Mouse (Mus musculus): ENCODE data around the gene Lamp2. TPM values are rescaled to one million over a fixed set of nuclear protein-coding genes. Genes with fewer than 3 reads are reported as not detected.

Lamp2 gene
- total and polyA plus RNA-seq, 2 experiments from 2014 or later, result 53.5 to 62.5 TPM

DNA sequence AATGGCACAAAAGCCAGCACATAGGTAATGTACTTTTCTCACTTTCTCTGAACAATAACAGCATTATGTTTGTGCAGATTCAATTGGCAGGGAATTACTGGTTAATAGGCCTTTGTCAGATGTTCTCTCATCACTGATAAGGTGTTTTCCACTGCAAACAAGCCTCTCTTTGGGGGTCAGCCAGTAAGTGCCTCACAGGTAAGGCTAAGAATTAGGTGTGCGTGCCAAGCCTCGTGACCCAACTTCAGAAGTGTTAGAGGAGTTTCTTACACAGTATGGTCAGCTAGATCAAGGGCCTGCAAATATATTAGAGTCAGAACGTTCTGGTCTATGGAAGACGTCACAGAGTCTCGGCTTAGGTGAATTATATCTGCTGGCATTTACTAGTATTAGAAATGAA lies 2.3 kb downstream of the Lamp2 start:
- 82% methylated on average over 5 of the region's 5 CpGs for WGBS
- no peak overlapping the region for H3K9ac ChIP-seq
- H3K9me3 ChIP-seq (ENCODE audit: low read length), result no peaks in the 10 kb centered on the region
- DNase-seq (no peak), ATAC-seq (no peak)
- no peak overlapping the region for H3K27ac ChIP-seq (ENCODE audit: low read depth, low read length)
- no peaks in the 10 kb centered on the region; the same call in 1 of the 2 replicates for H3K36me3 ChIP-seq (ENCODE audit: insufficient read depth)
- no peak overlapping the region for H3K4me2 ChIP-seq (ENCODE audit: low read depth)
- no peak for TF ChIP-seq CTCF (IDR thresholded peaks at IDR 0.05; ENCODE audit: low read depth)
- no peaks in the 10 kb centered on the region for H3K27me3 ChIP-seq (ENCODE audit: insufficient read depth, low read length)
- H3K4me1 ChIP-seq (ENCODE audit: insufficient read depth), result no peaks in the 10 kb centered on the region
- no peak overlapping the region for H3K4me3 ChIP-seq (ENCODE audit: low read depth, low read length)

DNA sequence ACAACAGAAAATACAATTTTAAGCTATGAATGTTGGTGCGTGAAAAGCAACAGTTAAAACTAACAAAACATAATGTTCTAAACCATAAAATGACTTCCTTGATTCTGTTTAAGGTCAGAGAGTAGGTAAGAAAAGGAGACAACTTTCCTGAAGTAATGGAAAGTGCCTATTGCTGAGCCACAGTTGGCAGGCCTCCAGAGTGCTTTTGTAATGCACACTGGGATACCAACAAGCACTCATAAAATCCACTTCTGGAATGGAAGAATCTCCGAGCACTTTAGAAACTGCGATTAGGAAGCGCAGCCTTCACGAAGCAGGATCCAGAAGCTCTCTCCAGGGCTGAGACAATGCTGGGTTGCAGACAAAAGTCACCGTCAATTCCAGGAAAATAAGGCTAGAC lies 5.8 kb downstream of the Lamp2 start:
- Histone ChIP-seq H3K9ac (no peak overlapping the region), H3K36me3 (ENCODE audit: insufficient read depth) (no peaks in the 10 kb centered on the region; the same call in 1 of the 2 replicates), H3K27ac (ENCODE audit: low read depth, low read length) (no peak overlapping the region), H3K9me3 (ENCODE audit: low read length) (no peaks in the 10 kb centered on the region), H3K4me2 (ENCODE audit: low read depth) (no peak overlapping the region), H3K27me3 (ENCODE audit: insufficient read depth, low read length) (no peaks in the 10 kb centered on the region), H3K4me3 (ENCODE audit: low read depth, low read length) (no peak overlapping the region), H3K4me1 (ENCODE audit: insufficient read depth) (no peaks in the 10 kb centered on the region)
- ATAC-seq, result no peak
- TF ChIP-seq CTCF (IDR thresholded peaks at IDR 0.05; ENCODE audit: low read depth), result no peak
- WGBS, result 77% methylated on average over 6 of the region's 6 CpGs
- no peak for DNase-seq

DNA sequence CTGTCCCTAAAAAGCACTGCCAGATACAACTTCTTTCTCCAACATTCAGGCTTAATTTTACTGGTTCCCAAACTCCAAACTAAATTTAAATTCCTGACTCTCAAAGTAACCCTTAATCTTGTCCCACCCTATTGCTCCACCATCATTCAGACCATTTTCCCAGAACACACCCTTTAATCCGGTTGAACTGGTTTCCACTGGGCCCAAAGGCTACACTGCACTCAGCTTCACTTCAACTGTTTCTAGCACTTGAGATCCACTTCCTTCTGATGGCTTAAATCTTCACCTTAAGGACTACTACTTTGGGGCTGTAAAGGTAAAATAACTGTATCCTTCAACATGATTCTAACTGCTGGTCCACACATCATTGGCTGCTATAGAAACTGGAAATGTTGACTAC lies 10.5 kb downstream of the Lamp2 start:
- no peak overlapping the region for H3K4me3 ChIP-seq (ENCODE audit: low read depth, low read length)
- no peaks in the 10 kb centered on the region for H3K27me3 ChIP-seq (ENCODE audit: insufficient read depth, low read length)
- no peak for TF ChIP-seq CTCF (IDR thresholded peaks at IDR 0.05; ENCODE audit: low read depth)
- H3K4me2 ChIP-seq (ENCODE audit: low read depth), result no peak overlapping the region
- H3K27ac ChIP-seq (ENCODE audit: low read depth, low read length), result no peak overlapping the region
- 87% methylated on average over 1 of the region's 1 CpGs for WGBS
- no peaks in the 10 kb centered on the region for H3K9me3 ChIP-seq (ENCODE audit: low read length)
- ATAC-seq (no peak), DNase-seq (no peak)
- H3K9ac ChIP-seq, result no peak overlapping the region
- H3K36me3 ChIP-seq (ENCODE audit: insufficient read depth), result no peaks in the 10 kb centered on the region
- no peaks in the 10 kb centered on the region for H3K4me1 ChIP-seq (ENCODE audit: insufficient read depth)

DNA sequence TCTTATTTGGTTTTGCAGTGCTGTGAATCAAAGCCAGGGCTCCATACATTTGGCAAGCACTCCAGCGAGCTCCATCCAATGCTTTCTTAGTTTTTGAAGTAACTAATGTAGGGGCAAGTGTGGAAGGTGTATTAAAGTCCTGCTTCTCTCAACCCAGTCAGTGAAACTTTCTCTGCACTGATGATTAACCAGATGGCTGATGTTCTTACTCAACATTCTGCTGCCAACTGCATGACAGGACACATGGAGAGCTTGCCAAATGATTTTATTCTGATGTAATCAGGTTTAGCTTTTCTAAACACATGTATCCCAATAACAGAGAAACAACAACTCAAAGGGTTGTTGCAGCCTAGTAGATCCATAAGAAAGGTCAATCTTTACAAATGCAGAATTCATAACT lies 13.8 kb downstream of the Lamp2 start:
- DNase-seq, result no peak
- Histone ChIP-seq H3K9me3 (ENCODE audit: low read length) (no peaks in the 10 kb centered on the region), H3K4me2 (ENCODE audit: low read depth) (no peak overlapping the region), H3K27ac (ENCODE audit: low read depth, low read length) (no peak overlapping the region), H3K4me1 (ENCODE audit: insufficient read depth) (no peaks in the 10 kb centered on the region), H3K4me3 (ENCODE audit: low read depth, low read length) (no peak overlapping the region), H3K27me3 (ENCODE audit: insufficient read depth, low read length) (no peaks in the 10 kb centered on the region), H3K36me3 (ENCODE audit: insufficient read depth) (no peaks in the 10 kb centered on the region), H3K9ac (no peak overlapping the region)
- TF ChIP-seq CTCF (IDR thresholded peaks at IDR 0.05; ENCODE audit: low read depth), result no peak
- ATAC-seq, result no peak
- WGBS, result 80% methylated on average over 1 of the region's 1 CpGs

DNA sequence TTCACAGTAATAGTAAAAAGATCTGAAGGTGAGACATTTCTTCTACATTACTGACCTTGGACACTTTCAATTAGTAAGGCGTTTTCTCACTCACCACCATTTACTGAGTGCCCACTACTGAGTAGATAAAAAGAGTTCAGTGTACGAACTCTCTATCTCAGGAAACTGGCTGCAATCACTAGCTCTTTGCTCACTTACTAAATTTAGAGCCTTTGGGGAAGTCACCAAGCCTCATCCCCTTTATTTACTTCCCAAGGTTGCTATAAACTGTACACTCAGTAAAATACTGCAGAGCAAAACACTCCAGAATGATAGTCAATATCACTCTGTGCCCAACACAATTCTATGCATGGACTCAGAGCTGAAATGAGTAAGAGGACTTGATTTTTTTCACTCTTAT lies 16.6 kb downstream of the Lamp2 start:
- H3K4me3 ChIP-seq (ENCODE audit: low read depth, low read length), result no peak overlapping the region
- TF ChIP-seq CTCF (IDR thresholded peaks at IDR 0.05; ENCODE audit: low read depth), result no peak
- H3K27me3 ChIP-seq (ENCODE audit: insufficient read depth, low read length), result no peaks in the 10 kb centered on the region
- H3K36me3 ChIP-seq (ENCODE audit: insufficient read depth), result no peaks in the 10 kb centered on the region
- H3K27ac ChIP-seq (ENCODE audit: low read depth, low read length), result no peak overlapping the region
- no peaks in the 10 kb centered on the region for H3K9me3 ChIP-seq (ENCODE audit: low read length)
- no peak overlapping the region for H3K9ac ChIP-seq
- no peaks in the 10 kb centered on the region for H3K4me1 ChIP-seq (ENCODE audit: insufficient read depth)
- DNase-seq, result no peak
- no peak for ATAC-seq
- WGBS, result 65% methylated on average over 2 of the region's 2 CpGs
- no peak overlapping the region for H3K4me2 ChIP-seq (ENCODE audit: low read depth)

DNA sequence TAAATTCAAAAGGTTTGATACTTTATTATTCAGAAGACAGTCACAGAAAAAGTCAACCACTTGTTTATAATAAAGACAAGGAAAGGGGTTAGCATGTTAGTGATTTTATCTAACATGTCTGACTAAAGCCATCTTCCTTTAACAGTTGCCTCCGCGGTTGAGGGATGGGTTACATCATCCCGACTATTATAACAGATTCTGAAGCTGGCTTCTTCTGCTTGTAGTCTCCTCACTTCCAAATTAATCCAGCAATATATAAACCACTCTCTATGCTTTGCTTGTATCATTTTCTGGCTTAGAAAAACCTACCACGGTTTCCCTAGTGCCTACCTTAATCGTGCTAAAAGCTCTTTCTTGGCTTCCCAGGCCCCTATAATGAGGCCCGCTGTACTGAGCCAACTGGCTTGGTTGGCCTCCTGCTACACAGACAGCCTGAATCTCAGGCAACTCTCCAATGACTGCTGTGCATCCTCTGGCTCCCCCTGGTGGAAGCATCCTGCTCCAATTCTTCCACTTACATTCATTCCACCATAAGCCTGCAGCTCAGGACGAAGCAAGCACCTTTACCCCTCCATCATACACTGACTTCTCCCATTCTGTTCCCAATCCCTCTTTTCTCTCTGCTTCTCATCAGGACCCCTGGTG lies 18.0 kb downstream of the Lamp2 start:
- no peak overlapping the region for H3K27ac ChIP-seq (ENCODE audit: low read depth, low read length)
- no peak overlapping the region for H3K4me2 ChIP-seq (ENCODE audit: low read depth)
- H3K4me1 ChIP-seq (ENCODE audit: insufficient read depth), result no peaks in the 10 kb centered on the region
- no peaks in the 10 kb centered on the region for H3K9me3 ChIP-seq (ENCODE audit: low read length)
- ATAC-seq, result peak; percentile 98
- H3K27me3 ChIP-seq (ENCODE audit: insufficient read depth, low read length), result no peaks in the 10 kb centered on the region
- WGBS, result 44% methylated on average over 7 of the region's 7 CpGs
- H3K4me3 ChIP-seq (ENCODE audit: low read depth, low read length), result no peak overlapping the region
- no peaks in the 10 kb centered on the region for H3K36me3 ChIP-seq (ENCODE audit: insufficient read depth)
- peak; percentile 86 for DNase-seq
- TF ChIP-seq CTCF (IDR thresholded peaks at IDR 0.05; ENCODE audit: low read depth), result peak; percentile 84
- no peak overlapping the region for H3K9ac ChIP-seq

DNA sequence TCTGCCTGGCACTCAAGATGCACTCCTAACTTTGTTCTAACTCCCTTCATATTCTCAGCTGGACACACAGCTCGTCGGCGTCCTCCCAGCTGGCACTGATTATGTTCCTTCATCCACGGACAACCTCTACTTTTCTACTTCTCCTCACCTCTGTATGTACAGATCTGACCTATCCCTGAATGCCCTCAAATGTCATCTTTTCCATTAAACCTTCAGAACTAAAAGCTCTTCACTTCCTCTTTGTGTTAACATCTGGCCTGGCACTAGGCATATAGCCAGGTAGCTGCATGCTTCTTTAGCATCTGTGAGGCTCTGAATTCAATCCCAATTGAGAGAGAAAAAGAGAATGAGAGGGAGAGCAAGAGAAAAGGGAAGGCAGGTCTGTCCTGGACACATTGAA lies 26.8 kb downstream of the Lamp2 start:
- Histone ChIP-seq H3K27ac (ENCODE audit: low read depth, low read length) (no peak overlapping the region), H3K4me3 (ENCODE audit: low read depth, low read length) (no peak overlapping the region), H3K36me3 (ENCODE audit: insufficient read depth) (0 out of 2 replicates have a peak, but pooled peaks cover 2% of the 10 kb centered on the region), H3K4me1 (ENCODE audit: insufficient read depth) (no peaks in the 10 kb centered on the region), H3K9me3 (ENCODE audit: low read length) (no peaks in the 10 kb centered on the region), H3K27me3 (ENCODE audit: insufficient read depth, low read length) (no peaks in the 10 kb centered on the region), H3K9ac (no peak overlapping the region), H3K4me2 (ENCODE audit: low read depth) (no peak overlapping the region)
- 86% methylated on average over 4 of the region's 4 CpGs for WGBS
- DNase-seq (no peak), ATAC-seq (no peak)
- no peak for TF ChIP-seq CTCF (IDR thresholded peaks at IDR 0.05; ENCODE audit: low read depth)
